Mouse (Mus musculus): ENCODE measurements at regions not wholly inside any gene's neighbourhood (a gene's known extent, or its start where the extent isn't known, plus 50 kb on each side); places are given as distances from the start of the nearest gene placed in this dataset.

GRCm38 (mm10) chr15:52570256-52570655, 1314.5 kb upstream of the Gm7489 start:
- DNase-seq (ENCODE audit: low spot score in 2 of 2): no peak

GRCm38 (mm10) chr15:52577614-52578013, 1307.1 kb upstream of the Gm7489 start:
- no peak for DNase-seq (ENCODE audit: low spot score in 2 of 2)

GRCm38 (mm10) chr15:52589391-52589790, 1295.3 kb upstream of the Gm7489 start:
- no peak for DNase-seq (ENCODE audit: low spot score in 2 of 2)

GRCm38 (mm10) chr15:52599511-52599910, 1285.2 kb upstream of the Gm7489 start:
- no peak for DNase-seq (ENCODE audit: low spot score in 2 of 2)

GRCm38 (mm10) chr15:52599957-52600356, 1284.7 kb upstream of the Gm7489 start:
- no peak for DNase-seq (ENCODE audit: low spot score in 2 of 2)

- DNase-seq (ENCODE audit: low spot score in 2 of 2): peak in 1 of 2 experiments; percentile 17
Observed at GRCm38 (mm10) chr15:52639790-52640189, 1244.9 kb upstream of the Gm7489 start.

GRCm38 (mm10) chr15:52645961-52646360, 1238.7 kb upstream of the Gm7489 start:
- DNase-seq (ENCODE audit: low spot score in 2 of 2): no peak

GRCm38 (mm10) chr15:52657916-52658315, 1226.8 kb upstream of the Gm7489 start:
- DNase-seq (ENCODE audit: low spot score in 2 of 2): no peak
